Mouse (Mus musculus): Measurements from ENCODE around the gene Tff1. TPM values are rescaled to one million over a fixed set of nuclear protein-coding genes. Genes with fewer than 3 reads are reported as not detected.

Gene Tff1
- total RNA-seq (2012; rRNA removed) (not detected in 2 replicates), polyA plus RNA-seq (2012; ENCODE audit: insufficient read depth in 1 of 2, insufficient read length in 2 of 2, low read depth in 1 of 2, low replicate concordance in 2 of 2, missing spikeins in 1 of 2) (not detected)

- H3K27ac ChIP-seq (ENCODE audit: control insufficient read depth, low read depth, low read length): no peak within 1 kb of the TSS
- H3K27me3 ChIP-seq (ENCODE audit: control insufficient read depth in 1 of 2, insufficient read depth in 2 of 2, low read length in 2 of 2): peaks cover 0 to 4% of the 10 kb centered on the region in 2 experiments; a peak in 3 of 4 replicates
- no peaks in the 10 kb centered on the region for H3K36me3 ChIP-seq (ENCODE audit: control insufficient read depth in 1 of 2, insufficient read depth in 2 of 2, low read length in 2 of 2)
- H3K79me2 ChIP-seq (ENCODE audit: control insufficient read depth, insufficient read depth, low read length, poor library complexity): no peaks in the 10 kb centered on the region
- no peaks in the 10 kb centered on the region for H3K4me1 ChIP-seq (ENCODE audit: control insufficient read depth in 1 of 2, insufficient read depth in 2 of 2, low read length in 2 of 2)
- TF ChIP-seq SIN3A (IDR thresholded peaks at IDR 0.05; ENCODE audit: low read length): no peak
- DNase-seq (ENCODE audit: low read depth, low spot score): no peak
- no peak within 1 kb of the TSS for H3K4me3 ChIP-seq (ENCODE audit: control insufficient read depth in 1 of 2, insufficient read depth in 1 of 2, low read depth in 2 of 2, low read length in 2 of 2)
- H3K9ac ChIP-seq (ENCODE audit: control insufficient read depth, low read depth, low read length, poor library complexity, severe bottlenecking): no peak within 1 kb of the TSS
- H3K9me3 ChIP-seq (replicated peaks; ENCODE audit: insufficient read depth, low read length): no peaks in the 10 kb centered on the region
These were observed at the start of gene Tff1 for GRCm38 (mm10) chr17:31165127-31165526. Gene Tff1, minus strand, starts transcription at chr17:31165277.

GRCm38 (mm10) chr17:31211881-31212280 lies 46.8 kb upstream of the Tff1 start:
- Histone ChIP-seq H3K4me3 (ENCODE audit: control insufficient read depth in 1 of 2, insufficient read depth in 1 of 2, low read depth in 2 of 2, low read length in 2 of 2) (no peak overlapping the region), H3K27ac (ENCODE audit: control insufficient read depth, low read depth, low read length) (no peak overlapping the region), H3K79me2 (ENCODE audit: control insufficient read depth, insufficient read depth, low read length, poor library complexity) (peaks cover 9% of the 10 kb centered on the region), H3K27me3 (ENCODE audit: control insufficient read depth in 1 of 2, insufficient read depth in 2 of 2, low read length in 2 of 2) (no peaks in the 10 kb centered on the region), H3K9ac (ENCODE audit: control insufficient read depth, low read depth, low read length, poor library complexity, severe bottlenecking) (no peak overlapping the region), H3K4me1 (ENCODE audit: control insufficient read depth in 1 of 2, insufficient read depth in 2 of 2, low read length in 2 of 2) (peaks cover 10 to 32% of the 10 kb centered on the region in 2 experiments), H3K36me3 (ENCODE audit: control insufficient read depth in 1 of 2, insufficient read depth in 2 of 2, low read length in 2 of 2) (peaks cover 0 to 14% of the 10 kb centered on the region in 2 experiments; a peak in 3 of 4 replicates), H3K9me3 (replicated peaks; ENCODE audit: insufficient read depth, low read length) (no peaks in the 10 kb centered on the region)
- DNase-seq (ENCODE audit: low read depth, low spot score): no peak
- no peak for TF ChIP-seq CHD1 (IDR thresholded peaks at IDR 0.05; ENCODE audit: low read depth, low read length)
- TF ChIP-seq BHLHE40 (IDR thresholded peaks at IDR 0.05; ENCODE audit: borderline replicate concordance, low read depth, low read length): no peak
- no peak for TF ChIP-seq TCF12 (IDR thresholded peaks at IDR 0.05; ENCODE audit: low read depth, low read length)
- TF ChIP-seq JUND (IDR thresholded peaks at IDR 0.05; ENCODE audit: low read depth, low read length): no peak
- TF ChIP-seq USF2 (IDR thresholded peaks at IDR 0.05; ENCODE audit: borderline replicate concordance in 1 of 2, insufficient read depth in 1 of 2, low read depth in 1 of 2, low read length in 2 of 2): no peak
- no peak for TF ChIP-seq NRF1 (IDR thresholded peaks at IDR 0.05; ENCODE audit: insufficient read depth, low read depth, low read length, poor library complexity, severe bottlenecking)
- TF ChIP-seq MYB (IDR thresholded peaks at IDR 0.05; ENCODE audit: low read depth, low read length): no peak
- no peak for TF ChIP-seq ZKSCAN1 (IDR thresholded peaks at IDR 0.05; ENCODE audit: low read depth, low read length)
- TF ChIP-seq MAFK (IDR thresholded peaks at IDR 0.05; ENCODE audit: borderline replicate concordance, low read depth, low read length): no peak
- no peak for TF ChIP-seq E2F4 (IDR thresholded peaks at IDR 0.05; ENCODE audit: borderline replicate concordance, low read depth, low read length)
- TF ChIP-seq MXI1 (IDR thresholded peaks at IDR 0.05; ENCODE audit: low read depth, low read length): no peak
- TF ChIP-seq USF1 (IDR thresholded peaks at IDR 0.05; ENCODE audit: low read depth, low read length): no peak
- no peak for TF ChIP-seq ZNF384 (IDR thresholded peaks at IDR 0.05; ENCODE audit: low read depth, low read length)
